Mouse (Mus musculus) testis, postnatal 10 days (tissue): ENCODE measurements around the gene Crcp.

ENCODE experiments used
- DNase-seq: peaks from one replicate; pipeline ENCODE4 v3.0.0; 2021; ENCODE audit warnings: low spot score

Crcp gene

DNA sequence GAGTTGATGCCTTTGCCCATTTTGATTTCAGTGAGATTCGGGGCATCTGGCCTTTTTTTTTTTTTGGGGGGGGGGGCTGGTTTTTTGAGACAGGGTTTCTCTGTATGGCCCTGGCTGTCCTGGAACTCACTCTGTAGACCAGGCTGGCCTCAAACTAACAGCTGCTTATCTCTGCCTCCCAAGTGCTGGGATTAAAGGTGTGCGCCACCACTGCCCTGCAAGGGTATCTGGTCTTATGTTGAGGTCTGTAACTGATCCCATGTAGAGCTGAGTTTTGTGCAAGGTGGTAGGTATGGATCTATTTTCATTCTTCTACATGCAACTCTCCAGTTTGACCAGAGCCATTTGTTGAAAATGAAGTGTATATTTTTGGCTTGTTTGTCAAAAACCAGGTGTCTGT, 27.2 kb downstream of the Crcp start:
- DNase-seq: no peak

DNA sequence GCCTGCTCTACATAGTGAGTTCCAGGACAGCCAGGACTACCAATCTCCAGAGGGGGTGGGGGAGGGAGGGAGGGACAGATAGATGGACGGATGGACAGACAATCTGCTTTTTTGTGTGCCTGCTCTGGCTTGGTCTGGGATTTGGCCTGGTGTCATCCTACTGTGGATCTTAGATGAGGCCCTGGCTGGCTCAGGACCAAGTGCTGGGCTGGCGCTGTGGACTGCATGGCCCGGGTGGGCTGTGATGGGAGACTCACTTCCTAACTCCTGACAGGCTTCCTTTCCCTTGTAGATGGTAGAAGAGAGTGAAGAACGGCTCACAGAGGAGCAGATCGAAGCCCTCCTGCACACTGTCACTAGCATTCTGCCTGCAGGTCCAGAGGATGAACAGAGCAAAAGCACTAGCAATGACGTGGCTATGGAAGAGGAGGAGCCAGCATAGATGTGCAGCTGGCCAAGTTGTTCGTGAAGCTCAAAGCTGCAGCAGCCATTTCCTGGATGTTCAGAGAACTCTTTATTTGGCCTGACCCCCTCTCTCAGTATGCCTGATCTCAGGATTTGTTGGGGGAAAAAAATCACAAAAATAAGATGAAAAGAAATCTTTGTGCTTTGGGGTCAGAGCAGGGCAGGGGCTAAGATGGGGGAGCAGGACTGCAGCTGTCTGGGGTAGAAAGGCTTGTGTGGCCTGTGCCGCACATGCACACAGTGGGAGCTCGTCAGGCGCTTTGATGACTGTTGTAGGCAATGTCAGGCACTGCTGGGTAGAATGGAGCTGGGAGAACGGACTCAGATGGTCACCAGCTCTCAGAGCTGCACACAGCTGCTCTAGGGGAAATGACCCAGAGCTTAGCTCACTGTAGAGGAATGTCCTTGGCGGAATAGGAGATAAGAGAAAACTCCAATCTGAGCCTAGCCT, 30.6 kb downstream of the Crcp start:
- DNase-seq: no peak

DNA sequence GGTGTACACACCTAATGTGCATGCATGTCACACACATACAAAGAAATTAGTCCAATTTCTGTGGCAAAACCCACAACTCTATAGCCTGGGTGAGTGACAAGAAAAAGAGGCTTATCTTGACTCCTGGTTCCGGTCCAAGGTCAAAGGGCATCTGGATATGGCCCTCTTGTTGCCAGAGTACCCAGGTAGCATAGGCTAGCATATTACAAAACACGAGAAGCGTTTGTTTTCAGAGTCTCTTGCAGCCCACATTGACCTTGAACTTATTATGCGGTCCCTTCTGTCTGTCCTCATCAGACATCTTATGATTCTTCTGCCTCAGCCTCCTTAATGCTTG, 31.2 kb downstream of the Crcp start:
- no peak for DNase-seq

DNA sequence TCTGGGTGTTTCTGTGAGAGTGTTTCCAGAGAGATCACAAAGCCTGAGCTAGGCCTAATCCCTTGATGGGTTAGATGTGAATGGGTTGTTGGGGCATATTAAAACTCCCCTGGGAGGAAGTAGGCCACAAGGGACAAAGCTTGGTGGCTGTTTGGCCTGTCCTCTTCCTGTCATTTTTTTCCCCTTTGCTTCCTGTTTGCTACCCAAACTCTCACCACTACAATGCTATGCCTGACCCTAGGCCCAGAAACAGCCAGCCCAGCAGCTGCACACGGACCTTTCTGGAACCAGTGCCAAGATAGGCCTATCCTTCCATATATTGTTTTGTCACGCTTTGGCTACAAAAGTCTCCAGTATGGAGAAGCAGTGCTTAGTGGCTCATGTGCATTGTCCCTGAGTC, 33.0 kb downstream of the Crcp start:
- DNase-seq: no peak

DNA sequence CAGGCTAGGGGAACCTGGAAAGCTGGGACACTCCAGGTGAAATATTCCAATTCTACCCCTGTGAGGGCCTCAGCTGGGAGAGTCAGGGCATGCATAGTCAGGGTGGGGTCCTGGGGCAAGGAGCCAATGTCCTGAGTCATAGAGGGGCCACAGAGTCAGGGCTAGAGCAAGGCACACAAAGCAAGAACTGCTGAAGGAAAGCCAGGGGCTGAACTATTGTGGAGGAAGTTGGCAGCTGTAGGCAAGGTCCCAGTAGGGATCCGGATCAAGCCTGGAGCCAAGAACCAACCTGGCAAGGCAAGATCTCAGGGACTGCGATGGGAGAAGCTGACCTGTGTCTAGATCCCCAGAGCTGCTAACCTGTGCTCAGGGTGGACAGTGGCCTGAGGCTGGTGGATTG, 34.7 kb downstream of the Crcp start:
- DNase-seq: no peak

DNA sequence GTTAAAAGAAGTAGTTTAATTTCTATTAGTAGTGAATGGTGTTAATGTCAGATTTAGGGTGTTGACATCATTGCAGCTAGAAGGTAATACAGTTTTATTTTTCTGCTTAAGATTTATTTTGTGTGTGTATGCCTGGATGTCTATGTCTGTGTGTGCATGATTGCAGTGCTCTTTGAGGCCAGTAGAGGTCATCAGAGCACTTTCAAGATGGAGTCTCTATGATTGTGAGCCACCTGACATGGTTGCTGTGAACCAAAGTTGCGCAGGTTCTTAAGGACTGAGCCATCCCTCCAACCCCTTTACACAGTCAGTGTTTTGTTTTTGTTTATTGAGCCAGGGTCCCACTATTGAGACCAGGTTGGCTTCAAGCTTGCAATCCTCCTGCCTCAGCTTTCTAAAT, 36.5 kb downstream of the Crcp start:
- no peak for DNase-seq

DNA sequence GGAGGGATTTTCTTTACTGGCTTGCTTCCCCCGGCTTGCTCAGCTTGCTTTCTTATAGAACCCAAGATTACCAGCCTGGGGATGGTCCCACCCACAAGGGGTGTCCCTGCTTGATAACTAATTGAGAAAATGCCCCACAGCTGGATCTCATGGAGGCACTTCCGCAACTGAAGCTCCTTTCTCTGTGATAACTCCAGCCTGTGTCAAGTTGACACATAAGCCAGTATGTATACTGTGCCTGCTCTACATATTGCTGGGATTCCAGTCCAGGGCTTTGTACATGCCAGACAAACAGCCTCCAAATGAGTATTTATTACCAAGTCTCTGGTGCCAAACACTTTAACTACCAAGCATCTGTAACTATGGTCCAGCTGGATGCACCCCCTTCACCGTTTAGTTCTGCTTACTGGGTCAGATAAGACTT, 38.8 kb downstream of the Crcp start:
- DNase-seq: no peak

DNA sequence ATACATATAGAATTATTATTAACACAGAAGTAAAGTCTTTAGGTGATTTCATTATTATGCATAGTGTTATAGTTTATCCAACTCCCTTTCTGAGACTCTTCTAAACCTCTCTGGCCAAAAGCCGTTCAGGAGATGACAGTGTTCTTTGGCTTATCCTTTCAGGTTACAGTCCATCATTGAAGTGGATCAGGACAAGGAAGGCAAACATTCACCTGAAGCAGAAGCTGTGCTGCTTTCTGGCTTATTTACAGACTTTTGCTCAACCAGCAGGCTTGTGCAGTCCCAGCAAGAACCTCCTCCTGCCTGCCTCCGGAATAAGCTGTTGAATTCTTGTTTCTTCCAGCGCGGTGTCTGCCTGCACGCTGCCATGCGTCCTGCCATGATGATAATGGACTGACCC, 43.9 kb downstream of the Crcp start, which contains the start of gene Tpst1:
Gene Tpst1, plus strand, starts transcription at position 301 of the 400 bp plus-strand sequence.
- no peak for DNase-seq

DNA sequence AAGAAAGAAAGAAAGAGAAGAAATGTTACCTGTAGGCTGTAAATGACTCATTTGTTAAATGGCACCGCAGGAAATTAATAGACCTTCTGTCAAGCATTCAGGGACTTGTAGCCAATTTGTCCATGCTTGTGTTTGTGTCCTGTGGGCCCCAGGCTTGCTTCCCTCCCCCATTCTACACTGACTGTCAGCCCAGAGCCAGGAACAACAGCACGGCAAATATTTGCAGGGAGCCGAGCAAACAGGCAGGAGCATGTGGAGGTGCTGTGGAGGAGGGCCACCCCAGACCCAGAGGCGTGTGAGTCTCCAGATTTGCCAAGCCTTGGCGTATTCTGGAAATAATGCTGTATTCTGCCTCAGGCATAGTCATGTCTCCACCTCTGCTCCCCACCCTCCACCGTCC, 45.4 kb downstream of the Crcp start:
- no peak for DNase-seq

DNA sequence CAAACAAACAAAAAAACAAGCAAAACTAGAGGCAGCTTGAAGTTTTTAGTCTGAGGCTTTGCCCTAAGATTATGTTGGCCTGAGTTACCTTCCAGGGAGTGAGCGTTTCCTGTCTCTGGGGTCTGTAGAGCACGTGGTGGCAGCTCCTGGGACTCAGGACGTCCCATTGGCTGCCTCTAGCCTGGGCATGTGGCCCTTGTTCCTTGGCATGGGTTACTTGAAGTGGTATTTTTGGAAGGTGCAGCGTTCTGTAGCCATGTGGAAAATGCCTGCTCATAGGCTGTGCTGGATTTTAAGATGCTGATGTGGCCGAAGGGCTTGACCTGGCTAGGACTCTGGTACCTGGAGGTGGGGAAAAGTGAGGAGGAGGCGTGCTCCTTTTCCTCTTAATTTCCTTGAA, 47.3 kb downstream of the Crcp start:
- DNase-seq: no peak

DNA sequence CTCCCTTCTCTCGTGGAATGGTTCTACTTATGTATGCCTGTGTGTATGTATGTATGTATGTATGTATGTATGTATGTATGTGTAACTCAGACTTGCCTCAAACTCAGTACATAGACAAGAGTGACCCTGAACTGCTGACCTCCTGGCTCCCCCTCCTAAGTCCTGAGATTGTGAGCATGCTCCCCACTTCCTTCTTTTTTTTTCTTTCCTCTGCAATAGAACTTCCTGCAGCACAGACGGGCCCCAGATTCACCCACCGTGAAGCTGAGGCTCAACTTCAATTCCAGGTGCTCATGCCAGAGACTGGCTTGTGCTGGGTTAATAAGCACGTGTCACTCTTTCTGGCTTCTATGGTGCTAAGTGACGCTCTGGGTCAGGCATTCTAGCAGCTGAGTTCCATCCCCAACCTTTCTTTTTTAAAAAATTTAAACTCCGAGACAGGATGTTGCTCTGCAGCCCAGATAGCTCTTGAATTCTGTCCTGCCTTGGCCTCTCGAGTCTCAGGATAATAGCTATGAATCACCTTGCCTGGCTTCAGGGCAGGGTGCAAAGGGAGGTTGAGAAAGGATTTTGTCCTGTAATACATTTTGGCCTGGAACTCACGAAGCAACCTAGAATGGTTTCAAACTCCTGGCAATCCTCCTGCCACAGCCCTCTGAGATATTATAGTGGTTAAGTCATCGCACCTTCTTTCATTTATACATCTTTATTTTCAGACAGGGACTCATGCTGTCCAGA, 49.2 kb downstream of the Crcp start:
- no peak for DNase-seq

DNA sequence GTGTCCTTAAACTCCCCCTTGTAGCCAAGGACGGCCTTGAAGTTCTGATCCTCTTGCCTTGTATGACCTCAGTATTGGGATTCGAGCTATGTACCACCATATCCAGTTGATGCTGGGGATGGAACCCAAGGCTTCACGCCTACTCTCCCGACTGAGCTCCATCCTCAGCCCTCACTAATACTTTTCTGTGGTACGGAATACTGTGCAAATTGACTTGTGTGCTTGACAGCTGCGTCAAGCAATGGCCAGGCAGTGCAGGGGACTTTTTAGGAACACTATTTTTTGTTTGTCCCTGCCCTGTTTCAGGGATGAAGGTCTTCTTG, 49.7 kb downstream of the Crcp start:
- no peak for DNase-seq

DNA sequence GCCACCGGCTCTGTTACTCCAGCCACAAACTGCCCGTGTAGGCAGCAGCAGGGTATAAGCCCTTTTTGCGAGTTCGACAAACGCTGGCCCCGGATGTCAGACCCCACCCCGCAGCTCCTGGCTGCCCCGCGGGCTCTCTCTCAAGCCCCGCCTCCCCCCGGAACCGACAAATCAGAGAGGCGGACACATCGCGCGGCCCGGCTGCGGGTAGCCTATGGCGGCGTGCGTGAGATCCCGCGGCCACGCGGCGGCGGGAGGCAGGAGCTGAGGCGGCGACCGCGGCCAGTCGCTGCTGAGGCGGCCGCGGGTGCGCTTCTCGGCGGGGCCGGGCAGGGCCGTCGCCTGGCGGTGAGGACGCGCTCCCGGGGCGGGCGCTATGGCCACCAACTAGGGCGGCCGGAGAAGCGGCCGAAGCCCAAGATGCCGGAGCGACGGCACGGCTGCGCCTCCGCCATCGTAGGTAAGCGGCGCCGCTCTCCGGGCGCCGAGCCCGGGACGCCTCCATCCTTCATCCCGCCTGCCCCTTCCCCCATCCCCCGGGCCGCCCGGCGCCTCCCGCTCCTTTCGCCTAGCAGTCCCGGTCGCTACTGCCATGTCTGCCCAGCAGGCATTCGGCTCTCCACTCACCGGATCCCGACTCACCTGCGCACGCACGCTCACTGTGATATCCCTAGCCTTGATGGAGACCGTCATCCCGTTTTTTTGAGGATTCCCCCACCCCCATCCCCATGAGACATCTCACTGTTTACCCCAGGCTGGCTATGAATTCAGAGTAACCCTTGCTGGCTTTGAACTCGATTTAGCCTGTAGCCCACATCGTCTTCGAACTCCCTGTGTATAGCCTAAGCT, 50.3 kb downstream of the Crcp start:
- peak; percentile 98 for DNase-seq

DNA sequence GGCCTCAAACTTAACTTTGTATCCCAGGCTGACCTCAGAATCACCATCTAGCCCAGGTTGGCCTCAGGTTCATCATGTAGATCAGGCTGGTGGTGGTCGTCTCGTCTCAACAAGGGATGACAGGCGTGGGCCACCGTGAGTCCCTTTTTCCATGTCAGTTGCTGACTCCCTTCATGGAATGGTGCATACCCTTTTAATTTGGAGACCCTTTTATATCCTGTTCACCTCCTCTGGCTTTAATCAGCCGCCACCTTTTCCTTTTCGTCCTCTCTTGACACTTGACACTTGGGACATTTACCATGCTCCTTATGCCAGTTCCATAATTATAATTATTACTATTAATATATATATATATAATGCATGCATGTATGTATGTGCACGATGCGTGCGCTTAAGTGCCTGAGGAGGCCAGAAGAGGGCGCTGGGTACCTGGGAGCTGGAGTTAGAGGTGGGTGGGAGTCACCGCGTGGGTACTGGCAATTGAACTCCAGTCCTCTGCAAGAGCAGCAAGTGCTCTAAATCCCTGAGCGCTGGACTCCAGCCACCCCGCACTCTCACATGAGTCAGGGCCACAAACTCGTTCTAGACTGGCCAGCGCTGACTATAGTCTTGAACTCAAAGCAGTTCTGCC, 51.1 kb downstream of the Crcp start:
- DNase-seq: peak; percentile 52

DNA sequence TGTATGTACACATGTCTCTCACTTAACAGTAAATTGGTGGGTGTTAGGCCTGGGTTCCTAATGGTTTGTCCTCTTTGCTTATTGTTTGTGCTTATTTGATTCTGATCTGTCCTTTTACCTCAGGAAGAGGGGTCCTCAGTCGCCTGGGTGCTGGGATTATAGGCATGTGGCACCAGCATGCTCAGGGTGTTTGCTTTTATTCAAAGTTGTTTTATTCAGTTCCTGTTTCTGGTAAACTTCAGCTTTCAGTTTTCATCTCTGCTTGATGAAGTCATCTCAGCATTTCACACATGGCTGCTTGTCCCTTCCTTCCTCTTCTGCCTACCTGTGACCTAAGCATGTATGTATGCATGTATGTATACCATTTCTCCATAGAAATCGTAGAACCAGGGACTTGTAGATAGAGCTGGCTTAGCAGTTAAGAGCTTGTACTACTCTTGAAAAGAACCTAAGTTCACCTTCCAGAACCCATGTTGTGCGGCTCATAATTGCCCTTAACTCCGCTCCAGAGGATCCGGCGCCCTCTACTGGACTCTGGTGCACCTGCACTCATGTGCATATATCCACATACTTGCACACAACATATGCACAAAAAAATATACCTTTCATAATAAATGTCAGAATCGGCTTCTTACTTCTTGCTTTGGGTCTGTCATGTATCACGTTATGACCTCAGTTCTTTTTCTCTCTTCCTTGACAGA, 52.2 kb downstream of the Crcp start:
- peak; percentile 57 for DNase-seq

DNA sequence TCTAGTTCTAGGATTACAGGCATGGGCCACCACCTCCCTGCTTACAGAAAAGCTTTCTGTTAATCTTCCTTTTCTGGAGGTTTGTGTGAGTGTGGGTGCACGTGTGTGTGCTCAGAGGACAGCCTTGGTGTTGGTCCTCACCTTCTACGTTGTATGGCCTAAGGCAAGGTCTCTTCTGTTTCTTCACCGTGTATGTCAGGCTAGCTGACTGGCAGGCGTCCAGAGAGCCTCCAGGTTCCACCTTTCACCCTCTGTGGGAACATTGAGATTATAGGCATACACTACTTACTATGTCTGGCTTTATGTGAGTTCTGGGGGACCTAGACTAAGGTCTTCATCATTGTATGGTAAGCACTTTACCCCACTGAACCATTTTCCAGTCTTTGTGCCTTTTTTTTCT, 53.3 kb downstream of the Crcp start:
- DNase-seq: no peak

DNA sequence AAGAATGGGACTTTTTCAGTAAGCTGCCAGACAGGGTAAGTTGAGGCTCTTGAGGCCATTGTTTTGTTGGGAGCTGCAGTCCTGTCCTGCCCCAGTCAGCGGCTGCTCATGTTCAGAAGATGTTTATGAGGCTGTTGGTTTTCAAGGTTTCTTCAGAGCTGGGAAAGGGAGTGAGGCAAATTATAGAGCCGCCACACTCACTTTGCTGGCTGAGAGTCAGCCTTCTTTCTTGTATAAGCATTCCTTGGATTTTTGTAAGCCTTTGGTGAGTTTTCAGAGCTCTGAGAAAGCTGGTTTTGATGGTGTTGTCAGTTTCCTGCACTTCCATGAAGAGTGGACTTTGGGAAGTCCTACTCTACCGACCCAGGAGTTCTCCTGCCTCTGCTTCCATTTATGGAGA, 55.2 kb downstream of the Crcp start:
- no peak for DNase-seq

DNA sequence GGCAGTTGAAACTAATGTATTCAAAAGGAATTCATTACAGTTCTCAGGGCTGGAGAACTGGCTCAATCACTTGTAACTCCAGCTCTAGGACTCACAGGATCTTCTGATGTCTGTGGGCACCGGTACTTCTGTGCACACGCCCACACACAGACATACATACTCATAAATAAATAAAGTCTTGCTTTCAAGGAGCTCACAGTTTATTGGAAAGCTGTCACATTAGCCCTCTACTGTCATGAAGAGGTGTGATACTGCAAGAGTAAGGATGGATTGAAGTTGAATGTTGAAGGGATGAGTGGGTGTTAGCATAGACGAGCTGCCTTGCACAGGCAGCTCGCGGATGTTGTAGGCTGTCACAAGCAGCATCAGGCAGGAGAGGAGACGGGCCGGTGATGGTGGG, 58.9 kb downstream of the Crcp start:
- no peak for DNase-seq

DNA sequence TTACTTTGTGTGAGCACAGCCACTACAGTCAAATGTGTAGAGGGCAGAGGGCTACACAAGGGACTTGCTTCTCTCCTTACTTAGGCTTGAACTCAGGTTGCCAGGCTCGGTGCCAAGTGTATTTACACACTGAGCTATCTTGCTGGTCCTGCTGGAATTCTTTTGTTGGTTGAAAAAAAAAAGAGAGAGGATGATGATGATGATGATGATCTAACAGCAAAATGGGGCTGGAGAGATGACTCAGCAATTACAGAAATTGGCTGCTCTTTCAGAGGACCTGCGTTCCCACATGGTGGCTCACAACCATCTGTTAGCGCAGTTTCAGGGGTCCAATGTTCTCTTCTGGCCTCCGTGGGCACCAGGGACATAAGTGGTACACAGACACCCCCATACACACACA, 59.5 kb downstream of the Crcp start:
- DNase-seq: no peak

DNA sequence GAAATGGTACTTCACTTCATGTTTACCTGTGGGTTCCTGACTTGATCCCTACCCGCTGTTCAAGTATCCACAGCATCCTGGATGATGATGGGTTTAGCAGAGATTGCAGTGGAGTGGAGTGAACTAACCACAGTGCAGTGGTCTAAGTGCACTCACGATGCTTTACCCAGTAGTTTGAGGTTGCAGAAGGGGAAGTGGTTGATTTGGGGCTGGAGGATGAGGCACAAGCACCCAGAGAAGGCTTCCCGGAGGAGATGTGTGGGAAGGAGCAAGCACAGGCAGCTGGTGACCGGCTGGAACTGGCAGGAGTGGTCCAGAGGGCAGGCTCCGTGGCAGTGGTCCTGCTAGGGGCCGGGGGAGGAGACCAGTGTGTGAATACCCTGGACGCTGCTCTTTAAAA, 60.1 kb downstream of the Crcp start:
- DNase-seq: no peak

DNA sequence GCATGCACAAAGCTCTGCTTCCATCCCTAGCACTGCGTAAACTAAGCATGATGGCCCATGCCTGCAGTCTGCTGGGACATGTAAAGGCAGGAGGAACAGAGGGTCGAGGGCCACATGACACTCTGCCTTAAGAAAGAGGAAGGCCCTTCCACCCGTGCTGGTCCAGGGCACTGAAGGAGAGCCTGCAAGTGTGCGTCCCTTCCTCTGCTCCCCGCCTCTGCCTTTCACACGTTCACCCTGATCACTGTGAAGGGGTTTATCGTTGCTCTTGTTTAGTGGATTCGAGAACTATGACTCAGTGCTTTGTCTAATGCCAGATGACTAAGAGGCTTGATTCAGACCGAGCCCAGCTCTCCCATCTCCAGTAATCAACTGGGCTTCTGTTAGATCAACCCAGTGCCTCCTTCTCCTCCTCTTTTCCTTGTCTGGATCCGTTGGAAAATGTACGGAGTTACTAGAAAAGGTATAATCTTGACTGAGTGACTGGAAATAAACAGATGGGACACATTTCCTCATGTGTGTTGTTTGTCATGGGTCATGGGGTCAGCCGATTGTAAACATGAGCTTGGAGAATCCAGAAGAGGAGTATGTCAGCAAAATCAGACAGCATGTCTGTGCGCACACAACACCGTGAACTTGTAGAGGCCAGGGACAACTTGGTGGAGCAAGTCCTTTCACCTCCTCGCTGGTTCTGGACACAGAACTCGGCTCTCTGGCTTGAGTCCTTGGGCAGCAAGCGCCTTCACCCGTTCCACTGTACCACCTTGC, 60.7 kb downstream of the Crcp start:
- DNase-seq: no peak
